ENCODE assay signal across 8 mouse cellular contexts in genomic region chr19:28990590-28991221, GRCm38 (mm10). TPM values are rescaled to one million over a fixed set of nuclear protein-coding genes. Genes with fewer than 3 reads are reported as not detected.
DNase-seq lines count a peak whose midpoint lies in the region; ATAC-seq and TF ChIP-seq lines count a peak whose summit lies in the region.

No protein-coding gene starts in this region.

- H3K4me2 ChIP-seq in intestine, embryonic 14.5 days (ENCODE audit: low read length) = peak overlapping the region; percentile 74
- peak overlapping the region; percentile 88 for H3K4me2 ChIP-seq in liver, postnatal 0 days (ENCODE audit: low read depth, low read length)

- peak overlapping the region; percentile 69 to 96 for H3K4me3 ChIP-seq in MEL (ENCODE audit: control insufficient read depth in 1 of 2, insufficient read depth in 1 of 2, low read depth in 2 of 2, low read length in 2 of 2)
- peak overlapping the region; percentile 88 for H3K4me3 ChIP-seq in intestine, embryonic 14.5 days (ENCODE audit: low read depth, low read length)
- H3K4me3 ChIP-seq in liver, postnatal 0 days (ENCODE audit: low read depth, low read length) = peak overlapping the region; percentile 99

- peak overlapping the region; percentile 85 for H3K9ac ChIP-seq in MEL (ENCODE audit: control insufficient read depth, low read depth, low read length, poor library complexity, severe bottlenecking)
- peak overlapping the region; percentile 84 for H3K9ac ChIP-seq in intestine, embryonic 14.5 days (ENCODE audit: low read length)
- peak overlapping the region; percentile 96 for H3K9ac ChIP-seq in liver, postnatal 0 days (replicated peaks)

- peaks cover 4 to 17% of the 10 kb centered on the region in 2 experiments for H3K4me1 ChIP-seq in MEL (ENCODE audit: control insufficient read depth in 1 of 2, insufficient read depth in 2 of 2, low read length in 2 of 2)
- peaks cover 5% of the 10 kb centered on the region; the same call in 1 of the 2 replicates for H3K4me1 ChIP-seq in intestine, embryonic 14.5 days (replicated peaks; ENCODE audit: control insufficient read depth, insufficient read depth, low read length)
- peaks cover 14% of the 10 kb centered on the region for H3K4me1 ChIP-seq in liver, postnatal 0 days (ENCODE audit: insufficient read depth)

- H3K27ac ChIP-seq in MEL (ENCODE audit: control insufficient read depth, low read depth, low read length) = peak overlapping the region; percentile 51
- peak overlapping the region; percentile 76 for H3K27ac ChIP-seq in intestine, embryonic 14.5 days (ENCODE audit: low read depth)
- H3K27ac ChIP-seq in liver, postnatal 0 days (ENCODE audit: low read depth) = peak overlapping the region; percentile 98

- H3K36me3 ChIP-seq in MEL (ENCODE audit: control insufficient read depth in 1 of 2, insufficient read depth in 2 of 2, low read length in 2 of 2) = peaks cover 5 to 13% of the 10 kb centered on the region in 2 experiments
- H3K36me3 ChIP-seq in intestine, embryonic 14.5 days (ENCODE audit: control insufficient read depth, insufficient read depth, low read length) = peaks cover 20% of the 10 kb centered on the region
- H3K36me3 ChIP-seq in liver, postnatal 0 days (replicated peaks; ENCODE audit: insufficient read depth, low read length) = peaks cover 14% of the 10 kb centered on the region

- ATAC-seq in erythroblast, adult 5-6 weeks (replicated peaks; ENCODE audit: low FRiP score, poor library complexity, severe bottlenecking) = peak; percentile 40
- peak; percentile 70 for ATAC-seq in intestine, embryonic 14.5 days (replicated peaks; ENCODE audit: low FRiP score, low TSS enrichment, low read depth)
- ATAC-seq in liver, postnatal 0 days = peak; percentile 58

- H3K9me3 ChIP-seq in MEL (replicated peaks; ENCODE audit: insufficient read depth, low read length) = no peaks in the 10 kb centered on the region
- H3K9me3 ChIP-seq in intestine, embryonic 14.5 days (ENCODE audit: control insufficient read depth, low read length) = no peaks in the 10 kb centered on the region
- no peaks in the 10 kb centered on the region for H3K9me3 ChIP-seq in liver, postnatal 0 days (ENCODE audit: low read length)

- intact Hi-C loops in heart, postnatal 36 days (cut with DNase I) = loop anchor here (2.0 to 5.0 kb wide), 4 partner anchors 26 to 262 kb away; partner anchors contain the start of genes Ak3 and Jak2

- H3K79me2 ChIP-seq in MEL (ENCODE audit: control insufficient read depth, insufficient read depth, low read length, poor library complexity) = peaks cover 25% of the 10 kb centered on the region

- TF ChIP-seq CTCF in MEL (IDR thresholded peaks at IDR 0.05 in 2 of 3, conservative IDR thresholded peaks at IDR 0.05 in 1 of 3; ENCODE audit: control insufficient read depth in 1 of 3, insufficient read depth in 1 of 3, low read depth in 2 of 3, low read length in 3 of 3, poor library complexity in 1 of 3, severe bottlenecking in 1 of 3) = no peak
- no peak for TF ChIP-seq CTCF in liver, postnatal 0 days (IDR thresholded peaks at IDR 0.05; ENCODE audit: low read depth)

- 3% methylated on average over 41 of the region's 41 CpGs for WGBS in intestine, embryonic 14.5 days
- WGBS in liver, postnatal 0 days (ENCODE audit: insufficient replicate concordance) = under 1% methylated on average over 38 of the region's 41 CpGs

- TF ChIP-seq POLR2A in MEL (IDR thresholded peaks at IDR 0.05; ENCODE audit: control insufficient read depth in 1 of 2, insufficient read depth in 1 of 2, low read depth in 1 of 2, low read length in 2 of 2, poor library complexity in 1 of 2) = no peak

- DNase-seq in heart, adult 18-20 months = peak; percentile 66 to 69
- no peak for DNase-seq in heart, postnatal 36 days
- DNase-seq in MEL (ENCODE audit: low read depth, low spot score) = peak; percentile 75
- DNase-seq in intestine, embryonic 14.5 days (ENCODE audit: low spot score) = peak; percentile 65
- DNase-seq in liver, postnatal 0 days = no peak
- DNase-seq in right cerebral cortex, postnatal 10 days (ENCODE audit: low spot score in 2 of 2) = peak; percentile 49 to 56
- no peak for DNase-seq in adrenal gland, adult (ENCODE audit: inconsistent age in 2 of 2, low spot score in 1 of 2)

- TF ChIP-seq EP300 in MEL (IDR thresholded peaks at IDR 0.05; ENCODE audit: low read depth in 1 of 2, low read length in 2 of 2) = no peak
- no peak for TF ChIP-seq EP300 in liver, postnatal 0 days (IDR thresholded peaks at IDR 0.05; ENCODE audit: low read depth)

- H3K27me3 ChIP-seq in MEL (ENCODE audit: control insufficient read depth in 1 of 2, insufficient read depth in 2 of 2, low read length in 2 of 2) = no peaks in the 10 kb centered on the region
- no peaks in the 10 kb centered on the region for H3K27me3 ChIP-seq in intestine, embryonic 14.5 days (replicated peaks; ENCODE audit: control insufficient read depth, insufficient read depth, low read length)
- no peaks in the 10 kb centered on the region for H3K27me3 ChIP-seq in liver, postnatal 0 days (ENCODE audit: insufficient read depth, low read length)

- no peak for TF ChIP-seq RAD21 in MEL (IDR thresholded peaks at IDR 0.05; ENCODE audit: low read depth, low read length)

TF ChIP-seq in MEL, 35 proteins besides CTCF, POLR2A, EP300 and RAD21 (continues in another document):
- no peak for TF ChIP-seq USF1 (IDR thresholded peaks at IDR 0.05; ENCODE audit: low read depth, low read length)
- peak; percentile 94 for TF ChIP-seq MAX (IDR thresholded peaks at IDR 0.05; ENCODE audit: low read length)
- TF ChIP-seq MYC (IDR thresholded peaks at IDR 0.05; ENCODE audit: low read depth, low read length) = peak; percentile 28; the same call in 1 of the 2 replicates
- no peak for TF ChIP-seq GABPA (IDR thresholded peaks at IDR 0.05; ENCODE audit: low read depth, low read length)
- TF ChIP-seq E2F4 (IDR thresholded peaks at IDR 0.05; ENCODE audit: borderline replicate concordance, low read depth, low read length) = no peak
- TF ChIP-seq MXI1 (IDR thresholded peaks at IDR 0.05; ENCODE audit: low read depth, low read length) = peak; percentile 88
- TF ChIP-seq ZKSCAN1 (IDR thresholded peaks at IDR 0.05; ENCODE audit: low read depth, low read length) = no peak
- TF ChIP-seq POLR2AphosphoS2 (IDR thresholded peaks at IDR 0.05; ENCODE audit: low read length) = no peak
- TF ChIP-seq TBP (IDR thresholded peaks at IDR 0.05; ENCODE audit: low read depth, low read length) = no peak
- no peak for TF ChIP-seq KAT2A (conservative IDR thresholded peaks at IDR 0.05; ENCODE audit: low read depth, low read length)
- no peak for TF ChIP-seq RCOR1 (IDR thresholded peaks at IDR 0.05; ENCODE audit: low read depth, low read length)
- TF ChIP-seq MAZ (IDR thresholded peaks at IDR 0.05; ENCODE audit: low read depth, low read length) = no peak
- TF ChIP-seq UBTF (IDR thresholded peaks at IDR 0.05; ENCODE audit: borderline replicate concordance, insufficient read depth, low read depth, low read length) = no peak
- TF ChIP-seq NRF1 (IDR thresholded peaks at IDR 0.05; ENCODE audit: insufficient read depth, low read depth, low read length, poor library complexity, severe bottlenecking) = no peak

RNA-seq across cellular contexts. Expression of gene Cdc37l1, which starts 0.6 kb away (rescaled TPM):
- 10 to 100 TPM; 63.2 to 82.7 TPM for total RNA-seq in heart, adult 18-20 months (2021)
- 10 to 100 TPM; 63.6 to 69.9 TPM for total RNA-seq in heart, postnatal 36 days (2021)
- total RNA-seq in MEL (2012; rRNA removed) = 16.9 and 17.2 TPM in 2 replicates
- 10 to 100 TPM in 1 of 2 experiments, not detected in 1; 27.7 TPM for polyA plus RNA-seq in MEL (2012; ENCODE audit: insufficient read depth in 1 of 2, insufficient read length in 2 of 2, low read depth in 1 of 2, low replicate concordance in 2 of 2, missing spikeins in 1 of 2)
- total RNA-seq in erythroblast, adult 5-6 weeks (2015; ENCODE audit: low replicate concordance) = 17.1 and 27.7 TPM in 2 replicates
- total RNA-seq in erythroblast, adult 5-6 weeks (2017; ENCODE audit: low replicate concordance) = 27.0 and 27.5 TPM in 2 replicates
- 42.9 and 46.7 TPM in 2 replicates for polyA plus RNA-seq in intestine, embryonic 14.5 days (2014; fragmentation: Nextera tagmentation; extraction: Ambion mirVana)
- 10.0 and 10.2 TPM in 2 replicates for polyA plus RNA-seq in liver, postnatal 0 days (2015; fragmentation: Nextera tagmentation; extraction: Ambion mirVana)

RNA-seq across cellular contexts. Expression of gene 4430402I18Rik, which starts 23.1 kb away (rescaled TPM):
- 10 to 100 TPM; 27.8 to 33.8 TPM for total RNA-seq in heart, adult 18-20 months (2021)
- total RNA-seq in heart, postnatal 36 days (2021) = 10 to 100 TPM; 22.9 to 25.9 TPM
- total RNA-seq in MEL (2012; rRNA removed) = not detected in 2 replicates
- polyA plus RNA-seq in MEL (2012; ENCODE audit: insufficient read depth in 1 of 2, insufficient read length in 2 of 2, low read depth in 1 of 2, low replicate concordance in 2 of 2, missing spikeins in 1 of 2) = not detected
- not detected in 2 replicates for total RNA-seq in erythroblast, adult 5-6 weeks (2015; ENCODE audit: low replicate concordance)
- not detected in 2 replicates for total RNA-seq in erythroblast, adult 5-6 weeks (2017; ENCODE audit: low replicate concordance)
- 0.23 and 0.56 TPM in 2 replicates for polyA plus RNA-seq in intestine, embryonic 14.5 days (2014; fragmentation: Nextera tagmentation; extraction: Ambion mirVana)
- 8.1 and 10.9 TPM in 2 replicates for polyA plus RNA-seq in liver, postnatal 0 days (2015; fragmentation: Nextera tagmentation; extraction: Ambion mirVana)

RNA-seq across cellular contexts. Expression of gene Plpp6, which starts 27.0 kb away (rescaled TPM):
- 1 to 10 TPM; 8.7 to 9.3 TPM for total RNA-seq in heart, adult 18-20 months (2021)
- 1 to 10 TPM; 6.2 to 7.2 TPM for total RNA-seq in heart, postnatal 36 days (2021)
- 0.08 and 0.10 TPM in 2 replicates for total RNA-seq in MEL (2012; rRNA removed)
- polyA plus RNA-seq in MEL (2012; ENCODE audit: insufficient read depth in 1 of 2, insufficient read length in 2 of 2, low read depth in 1 of 2, low replicate concordance in 2 of 2, missing spikeins in 1 of 2) = 1 to 10 TPM in 1 of 2 experiments, not detected in 1; 1.9 TPM
- total RNA-seq in erythroblast, adult 5-6 weeks (2015; ENCODE audit: low replicate concordance) = 2.1 and 8.1 TPM in 2 replicates
- total RNA-seq in erythroblast, adult 5-6 weeks (2017; ENCODE audit: low replicate concordance) = 0.98 and 2.8 TPM in 2 replicates
- 10.1 and 13.5 TPM in 2 replicates for polyA plus RNA-seq in intestine, embryonic 14.5 days (2014; fragmentation: Nextera tagmentation; extraction: Ambion mirVana)
- 4.7 and 5.7 TPM in 2 replicates for polyA plus RNA-seq in liver, postnatal 0 days (2015; fragmentation: Nextera tagmentation; extraction: Ambion mirVana)

RNA-seq across cellular contexts. Expression of gene Ak3, which starts 57.1 kb away (rescaled TPM):
- total RNA-seq in heart, adult 18-20 months (2021) = 10 to 100 TPM; 90.8 TPM
- total RNA-seq in heart, postnatal 36 days (2021) = 100 to 1,000 TPM in 1 of 2 experiments, 10 to 100 TPM in 1; 96.1 to 123 TPM
- total RNA-seq in MEL (2012; rRNA removed) = 41.0 and 47.3 TPM in 2 replicates
- 10 to 100 TPM; 50.0 to 86.3 TPM for polyA plus RNA-seq in MEL (2012; ENCODE audit: insufficient read depth in 1 of 2, insufficient read length in 2 of 2, low read depth in 1 of 2, low replicate concordance in 2 of 2, missing spikeins in 1 of 2)
- 10.4 and 19.4 TPM in 2 replicates for total RNA-seq in erythroblast, adult 5-6 weeks (2015; ENCODE audit: low replicate concordance)
- 6.7 and 9.2 TPM in 2 replicates for total RNA-seq in erythroblast, adult 5-6 weeks (2017; ENCODE audit: low replicate concordance)
- polyA plus RNA-seq in intestine, embryonic 14.5 days (2014; fragmentation: Nextera tagmentation; extraction: Ambion mirVana) = 86.5 and 88.3 TPM in 2 replicates
- polyA plus RNA-seq in liver, postnatal 0 days (2015; fragmentation: Nextera tagmentation; extraction: Ambion mirVana) = 48.1 and 49.9 TPM in 2 replicates

Comparison
In these comparisons a context has a peak if more than half of its experiments do, and no peak if none do; other contexts are left out.
1. DNase-seq: peak in heart, adult 18-20 months (2 of 2), MEL (single experiment), intestine, embryonic 14.5 days (single experiment) and right cerebral cortex, postnatal 10 days (2 of 2); none in heart, postnatal 36 days (0 of 2), liver, postnatal 0 days (single experiment) and adrenal gland, adult (0 of 2).
2. RNA of gene 4430402I18Rik, which starts 23.1 kb away (total RNA-seq): 27.8 to 33.8 TPM in heart, adult 18-20 months and 22.9 to 25.9 TPM in heart, postnatal 36 days; not detected in MEL and not detected in erythroblast, adult 5-6 weeks; every median in the first group is over 10 times any median in the second.
3. Peak in every context shown above with its lines, with median percentiles within 50 percentile points of each other: H3K27ac ChIP-seq, H3K4me3 ChIP-seq, H3K9ac ChIP-seq and ATAC-seq.